Mouse (Mus musculus) C2C12 (cell line): ENCODE measurements at regions not wholly inside any gene's neighbourhood (a gene's known extent, or its start where the extent isn't known, plus 50 kb on each side); places are given as distances from the start of the nearest gene placed in this dataset.
"Not testable (repeated sequence)": the region's sequence is repeated elsewhere in the genome, so short reads cannot be mapped to it uniquely, and the experiment has no call there.

Experiments
- H3K27me3 ChIP-seq: one replicate; pipeline ENCODE4 v1.6.1; 2011; ENCODE audit not compliant: control insufficient read depth, insufficient read depth, insufficient read length
- H3K36me3 ChIP-seq: one replicate; pipeline ENCODE4 v1.6.1; 2011; ENCODE audit not compliant: control insufficient read depth, insufficient read depth
- H3K4me3 ChIP-seq: one replicate; pipeline ENCODE4 v1.5.1; 2011; ENCODE audit warnings: mild to moderate bottlenecking, control low read depth; ENCODE audit not compliant: poor library complexity, insufficient read depth, severe bottlenecking
- H3K79me2 ChIP-seq: one replicate; pipeline ENCODE4 v1.6.1; 2011; ENCODE audit not compliant: control insufficient read depth, insufficient read depth
- H3K79me3 ChIP-seq: one replicate; pipeline ENCODE4 v1.6.1; 2011; ENCODE audit warnings: low read depth, control low read depth
- H3ac ChIP-seq: one replicate; pipeline ENCODE3; 2011; ENCODE audit warnings: low read depth; ENCODE audit not compliant: control insufficient read depth, insufficient read length
- CEBPB ChIP-seq: IDR thresholded peaks from one replicate; pipeline ENCODE4 v1.6.1; 2011; ENCODE audit warnings: low read depth, mild to moderate bottlenecking, control low read depth, moderate library complexity
- CTCF ChIP-seq: IDR thresholded peaks from one replicate; pipeline ENCODE4 v1.5.1; 2011; ENCODE audit not compliant: control insufficient read depth, insufficient read depth, insufficient read length
- FOSL1 ChIP-seq: IDR thresholded peaks from one replicate; pipeline ENCODE4 v1.8.0; 2011; ENCODE audit warnings: mild to moderate bottlenecking, low read length; ENCODE audit not compliant: poor library complexity, insufficient read depth, severe bottlenecking
- MAX ChIP-seq: IDR thresholded peaks from one replicate; pipeline ENCODE4 v1.6.1; 2011; ENCODE audit warnings: mild to moderate bottlenecking, control low read depth
- MYOD1 ChIP-seq: IDR thresholded peaks from one replicate; pipeline ENCODE4 v1.6.1; 2011; ENCODE audit warnings: low read depth; ENCODE audit not compliant: control insufficient read depth, insufficient read length
- MYOG ChIP-seq: IDR thresholded peaks from one replicate; pipeline ENCODE4 v1.6.1; 2011; ENCODE audit not compliant: control insufficient read depth, insufficient read length; ENCODE audit errors: extremely low read depth
- USF1 ChIP-seq: IDR thresholded peaks from one replicate; pipeline ENCODE4 v1.6.1; 2011; ENCODE audit warnings: low read depth, mild to moderate bottlenecking, control low read depth, moderate library complexity

- Histone ChIP-seq H3K79me3 (no peaks in the 10 kb centered on the region), H3K4me3 (no peak overlapping the region), H3K27me3 (no peaks in the 10 kb centered on the region), H3ac (no peak overlapping the region), H3K79me2 (no peaks in the 10 kb centered on the region), H3K36me3 (no peaks in the 10 kb centered on the region)
- TF ChIP-seq MAX (no peak), CEBPB (no peak), MYOG (no peak), MYOD1 (no peak), FOSL1 (no peak), USF1 (no peak), CTCF (no peak)
These were observed 184.8 kb upstream of the Tmem45b start for GRCm38 (mm10) chr9:31649073-31649472.

GRCm38 (mm10) chr9:31648551-31648950 lies 184.3 kb upstream of the Tmem45b start:
- Histone ChIP-seq H3K79me2 (no peaks in the 10 kb centered on the region), H3K27me3 (no peaks in the 10 kb centered on the region)
- TF ChIP-seq CTCF (no peak), MYOD1 (no peak), USF1 (no peak), MAX (no peak), FOSL1 (no peak), CEBPB (no peak), MYOG (no peak)

GRCm38 (mm10) chr9:31645114-31645513 lies 180.9 kb upstream of the Tmem45b start:
- no peak overlapping the region for H3ac ChIP-seq
- no peak overlapping the region for H3K4me3 ChIP-seq
- no peaks in the 10 kb centered on the region for H3K36me3 ChIP-seq
- H3K27me3 ChIP-seq: no peaks in the 10 kb centered on the region
- no peak for TF ChIP-seq MYOG
- no peak for TF ChIP-seq MYOD1
- TF ChIP-seq CTCF: no peak
- no peaks in the 10 kb centered on the region for H3K79me3 ChIP-seq
- no peaks in the 10 kb centered on the region for H3K79me2 ChIP-seq

More at GRCm38 (mm10) chr9:31648551-31648950, 184.3 kb upstream of the Tmem45b start:
- H3K4me3 ChIP-seq: no peak overlapping the region
- H3ac ChIP-seq: no peak overlapping the region
- H3K36me3 ChIP-seq: no peaks in the 10 kb centered on the region
- no peaks in the 10 kb centered on the region for H3K79me3 ChIP-seq

GRCm38 (mm10) chr9:31644106-31644505 lies 179.8 kb upstream of the Tmem45b start:
- no peaks in the 10 kb centered on the region for H3K27me3 ChIP-seq
- H3K79me2 ChIP-seq: no peaks in the 10 kb centered on the region
- no peaks in the 10 kb centered on the region for H3K36me3 ChIP-seq
- TF ChIP-seq MYOG (no peak), MYOD1 (no peak), FOSL1 (no peak), CEBPB (no peak), USF1 (no peak), MAX (no peak), CTCF (no peak)
- no peak overlapping the region for H3K4me3 ChIP-seq
- H3K79me3 ChIP-seq: no peaks in the 10 kb centered on the region
- H3ac ChIP-seq: no peak overlapping the region

- H3K27me3 ChIP-seq: no peaks in the 10 kb centered on the region
- H3K36me3 ChIP-seq: no peaks in the 10 kb centered on the region
- no peak for TF ChIP-seq MYOD1
- no peaks in the 10 kb centered on the region for H3K79me2 ChIP-seq
- H3ac ChIP-seq: no peak overlapping the region
- H3K79me3 ChIP-seq: no peaks in the 10 kb centered on the region
- no peak overlapping the region for H3K4me3 ChIP-seq
These were observed 177.9 kb upstream of the Tmem45b start for GRCm38 (mm10) chr9:31642169-31642568.

GRCm38 (mm10) chr9:31628291-31628690 lies 164.0 kb upstream of the Tmem45b start:
- no peak for TF ChIP-seq CTCF
- no peak for TF ChIP-seq CEBPB
- TF ChIP-seq USF1: no peak
- TF ChIP-seq MYOD1: no peak
- TF ChIP-seq MYOG: no peak
- no peak for TF ChIP-seq FOSL1
- TF ChIP-seq MAX: no peak
- H3K79me2 ChIP-seq: no peaks in the 10 kb centered on the region
- no peak overlapping the region for H3ac ChIP-seq
- no peaks in the 10 kb centered on the region for H3K27me3 ChIP-seq
- no peak overlapping the region for H3K4me3 ChIP-seq
- H3K36me3 ChIP-seq: no peaks in the 10 kb centered on the region
- H3K79me3 ChIP-seq: no peaks in the 10 kb centered on the region

GRCm38 (mm10) chr9:31621553-31621952 lies 157.3 kb upstream of the Tmem45b start:
- H3K4me3 ChIP-seq, H3ac ChIP-seq, H3K79me2 ChIP-seq, H3K27me3 ChIP-seq, H3K36me3 ChIP-seq, H3K79me3 ChIP-seq: not testable (repeated sequence)
